Mouse (Mus musculus) testis, adult 2 months (tissue): ENCODE data around the gene Lrit3. TPM values are rescaled to one million over a fixed set of nuclear protein-coding genes. Genes with fewer than 3 reads are reported as not detected.

ENCODE experiments used
- H3K27ac ChIP-seq: fragments of 200-500 bp; 2 replicates; pipeline ENCODE4 v1.5.1; 2012; ENCODE audit warnings: low read depth, low read length; ENCODE audit not compliant: control insufficient read depth, insufficient read depth
- H3K27me3 ChIP-seq: fragments of 200-500 bp; 2 replicates; pipeline ENCODE4 v1.6.1; 2012; ENCODE audit warnings: mild to moderate bottlenecking, low read length, moderate library complexity; ENCODE audit not compliant: control insufficient read depth, insufficient read depth
- H3K36me3 ChIP-seq: fragments of 200-500 bp; 2 replicates; pipeline ENCODE4 v1.6.1; 2012; ENCODE audit warnings: mild to moderate bottlenecking, low read length; ENCODE audit not compliant: control insufficient read depth, insufficient read depth
- H3K4me1 ChIP-seq: fragments of 200-500 bp; 2 replicates; pipeline ENCODE4 v1.6.1; 2012; ENCODE audit warnings: low read length; ENCODE audit not compliant: control insufficient read depth, insufficient read depth
- H3K4me3 ChIP-seq: fragments of 200-500 bp; 2 replicates; pipeline ENCODE4 v1.5.1; 2012; ENCODE audit warnings: low read depth, mild to moderate bottlenecking, low read length, moderate library complexity, mixed read lengths; ENCODE audit not compliant: control insufficient read depth
- CTCF ChIP-seq: fragments of 200-500 bp; IDR thresholded peaks from 2 replicates; pipeline ENCODE4 v1.5.1; 2012; ENCODE audit warnings: low read depth, mild to moderate bottlenecking, inconsistent platforms, low read length, moderate library complexity; ENCODE audit not compliant: control insufficient read depth, insufficient read depth, insufficient replicate concordance
- POLR2A ChIP-seq: fragments of 200-500 bp; IDR thresholded peaks from 2 replicates; pipeline ENCODE4 v1.6.1; 2012; ENCODE audit warnings: low read depth, mild to moderate bottlenecking, inconsistent platforms, low read length, moderate library complexity; ENCODE audit not compliant: control insufficient read depth
- polyA plus RNA-seq: library from polyadenylated mRNA; depleted of rRNA; stranded (reverse); fragments of >200 nt; gene quantifications from 2 replicates; pipeline ENCODE4 v1.2.3, GENCODE M21; 2012; rRNA removed

The Lrit3 gene
- not detected in 2 replicates for polyA plus RNA-seq

DNA sequence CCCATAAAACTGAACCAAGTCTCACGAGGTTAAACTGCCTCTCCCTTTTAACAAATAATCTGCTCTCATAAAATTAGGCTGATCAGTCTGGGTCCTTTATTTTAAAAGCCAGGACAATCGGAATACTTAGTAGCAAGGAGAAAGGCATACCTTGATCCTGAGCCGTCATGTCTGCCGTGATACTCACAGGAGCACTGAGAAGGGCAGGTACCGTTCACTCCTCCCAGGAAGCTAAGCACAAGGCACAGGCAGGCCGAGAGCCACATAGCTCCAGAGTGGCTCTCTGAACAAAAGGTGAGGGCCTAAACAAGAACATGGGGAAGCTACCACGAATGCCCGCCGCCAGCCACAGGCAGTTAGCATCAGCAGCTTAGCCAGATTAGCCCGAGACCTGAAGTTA, at the start of gene Lrit3:
Gene Lrit3 (minus strand): TSS at position 266 of the 400 bp plus-strand sequence.
- Histone ChIP-seq H3K36me3 (no peaks in the 10 kb centered on the region), H3K27ac (no peak within 1 kb of the TSS), H3K27me3 (no peaks in the 10 kb centered on the region), H3K4me1 (no peaks in the 10 kb centered on the region), H3K4me3 (no peak within 1 kb of the TSS)
- no peak for TF ChIP-seq POLR2A
- no peak for TF ChIP-seq CTCF

DNA sequence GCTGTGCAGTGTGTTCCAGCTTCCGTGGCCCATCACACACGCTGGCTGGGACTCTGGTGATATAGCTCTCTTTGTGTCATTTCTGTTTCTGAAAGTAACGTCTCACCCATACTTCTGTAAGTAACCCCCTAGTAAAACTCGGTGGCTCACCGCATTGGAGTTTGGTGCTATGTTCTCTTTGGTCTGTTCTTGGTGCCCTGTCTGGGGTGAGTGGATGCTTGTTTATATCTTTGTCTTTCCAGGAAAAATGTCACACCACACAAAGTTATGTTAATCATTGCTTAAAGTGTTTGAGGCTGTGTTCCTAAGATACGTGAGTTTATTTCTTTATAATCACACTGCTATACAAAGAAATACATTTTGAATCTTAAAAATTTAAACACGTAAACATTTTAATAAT, 43.0 kb upstream of the Lrit3 start:
- Histone ChIP-seq H3K27ac (no peak overlapping the region), H3K27me3 (no peaks in the 10 kb centered on the region), H3K36me3 (no peaks in the 10 kb centered on the region), H3K4me1 (no peaks in the 10 kb centered on the region), H3K4me3 (no peak overlapping the region)
- TF ChIP-seq POLR2A (no peak), CTCF (no peak)

DNA sequence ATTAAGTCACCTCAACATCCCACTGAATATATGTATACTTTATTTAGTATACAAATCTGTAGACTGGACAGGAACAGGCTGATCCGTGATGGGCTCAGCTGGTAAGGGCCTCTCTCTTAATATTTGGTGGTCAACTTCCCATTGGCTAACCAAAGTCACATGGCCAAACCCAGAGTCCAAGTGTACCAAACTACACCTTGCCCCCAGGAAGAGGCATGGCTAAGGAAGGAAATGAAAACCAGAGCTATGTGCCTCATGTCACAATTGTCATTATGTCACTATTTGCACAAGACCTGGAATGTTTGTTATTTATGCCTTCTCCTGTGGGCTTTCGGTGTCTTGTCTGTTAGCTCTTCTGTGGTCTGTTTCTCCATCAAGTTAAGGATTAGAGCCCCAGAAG, 42.0 kb upstream of the Lrit3 start:
- Histone ChIP-seq H3K4me1 (no peaks in the 10 kb centered on the region), H3K27me3 (no peaks in the 10 kb centered on the region), H3K27ac (no peak overlapping the region), H3K36me3 (no peaks in the 10 kb centered on the region), H3K4me3 (no peak overlapping the region)
- TF ChIP-seq POLR2A (no peak), CTCF (no peak)

DNA sequence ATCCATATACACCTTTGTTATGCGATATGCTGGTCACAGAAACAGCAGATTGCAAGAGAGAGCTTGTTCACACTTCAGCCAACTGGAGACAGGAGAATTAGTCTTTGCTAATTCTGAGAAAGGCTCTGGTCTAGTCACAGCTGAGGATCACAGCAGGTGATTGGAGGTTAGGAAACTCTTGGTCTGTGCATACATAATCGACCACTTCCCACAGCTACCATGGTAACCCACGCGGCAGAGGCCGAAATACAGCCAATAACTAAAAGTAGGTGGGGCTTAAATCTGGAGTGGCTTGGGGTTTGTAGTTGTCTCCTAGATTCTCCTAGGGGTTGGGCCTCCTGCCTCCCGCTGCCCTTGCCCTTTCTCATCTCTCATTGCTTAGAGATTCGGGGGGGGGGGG, 34.2 kb upstream of the Lrit3 start:
- no peaks in the 10 kb centered on the region for H3K27me3 ChIP-seq
- no peak overlapping the region for H3K4me3 ChIP-seq
- H3K4me1 ChIP-seq: peaks cover 6% of the 10 kb centered on the region
- H3K27ac ChIP-seq: no peak overlapping the region
- TF ChIP-seq POLR2A: no peak
- H3K36me3 ChIP-seq: no peaks in the 10 kb centered on the region

DNA sequence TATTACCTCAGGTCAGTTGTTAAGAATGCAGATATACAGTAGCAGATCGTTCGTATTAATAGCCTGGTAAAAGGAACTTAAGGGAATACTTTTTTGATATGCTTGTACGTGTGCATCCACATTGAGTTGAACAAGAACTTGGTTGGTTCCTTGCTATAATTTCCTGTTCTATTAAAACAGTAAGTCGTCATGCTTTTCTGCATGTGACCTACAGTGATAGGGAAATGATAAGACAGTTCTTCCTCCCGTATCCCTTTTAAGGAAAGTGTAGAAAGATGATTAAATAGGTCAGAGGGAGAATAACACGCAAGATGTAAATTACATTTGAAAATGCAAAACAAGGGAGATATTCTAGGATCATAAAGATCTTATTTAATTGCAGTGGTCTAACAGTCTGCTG, 33.1 kb upstream of the Lrit3 start:
- Histone ChIP-seq H3K4me3 (no peak overlapping the region), H3K4me1 (peaks cover 6% of the 10 kb centered on the region), H3K27me3 (no peaks in the 10 kb centered on the region), H3K36me3 (no peaks in the 10 kb centered on the region), H3K27ac (no peak overlapping the region)
- TF ChIP-seq POLR2A: no peak
- TF ChIP-seq CTCF: no peak

DNA sequence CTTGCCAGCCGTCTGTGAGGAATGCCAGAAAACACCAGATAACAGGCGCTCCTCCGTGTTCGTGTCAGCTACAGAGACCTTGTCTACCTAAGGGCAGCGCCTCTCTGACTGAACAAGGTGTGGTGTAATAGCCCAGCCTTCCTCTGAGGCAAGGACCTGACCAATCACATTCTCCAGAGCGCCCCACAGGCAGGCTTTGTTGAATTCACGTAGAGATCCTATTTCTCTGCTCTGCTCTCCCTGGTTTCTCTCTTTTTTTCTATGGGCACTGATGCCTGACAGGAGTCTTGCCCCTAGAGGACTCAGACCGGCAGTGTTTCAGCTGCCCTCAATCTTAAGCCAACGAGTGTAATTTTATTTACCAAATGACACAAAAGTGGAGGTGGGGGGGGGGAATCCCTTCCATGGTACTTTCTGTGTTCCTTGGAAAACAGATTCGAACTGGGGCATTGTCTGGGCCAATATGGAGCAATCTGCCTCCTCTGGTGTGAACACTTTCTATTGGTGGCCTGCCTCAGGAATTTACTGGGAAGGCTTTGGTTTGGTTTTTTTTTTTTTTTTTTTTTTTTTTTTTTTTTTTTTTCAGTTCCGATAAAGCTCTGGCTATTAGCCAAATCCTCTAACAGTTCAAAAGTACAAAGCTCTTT, 32.3 kb upstream of the Lrit3 start:
- Histone ChIP-seq H3K27me3 (no peaks in the 10 kb centered on the region), H3K4me1 (peaks cover 6% of the 10 kb centered on the region), H3K36me3 (no peaks in the 10 kb centered on the region), H3K27ac (0 out of 2 replicates have a peak overlapping the region, but pooled peaks have one; percentile 8), H3K4me3 (no peak overlapping the region)
- no peak for TF ChIP-seq POLR2A
- no peak for TF ChIP-seq CTCF

DNA sequence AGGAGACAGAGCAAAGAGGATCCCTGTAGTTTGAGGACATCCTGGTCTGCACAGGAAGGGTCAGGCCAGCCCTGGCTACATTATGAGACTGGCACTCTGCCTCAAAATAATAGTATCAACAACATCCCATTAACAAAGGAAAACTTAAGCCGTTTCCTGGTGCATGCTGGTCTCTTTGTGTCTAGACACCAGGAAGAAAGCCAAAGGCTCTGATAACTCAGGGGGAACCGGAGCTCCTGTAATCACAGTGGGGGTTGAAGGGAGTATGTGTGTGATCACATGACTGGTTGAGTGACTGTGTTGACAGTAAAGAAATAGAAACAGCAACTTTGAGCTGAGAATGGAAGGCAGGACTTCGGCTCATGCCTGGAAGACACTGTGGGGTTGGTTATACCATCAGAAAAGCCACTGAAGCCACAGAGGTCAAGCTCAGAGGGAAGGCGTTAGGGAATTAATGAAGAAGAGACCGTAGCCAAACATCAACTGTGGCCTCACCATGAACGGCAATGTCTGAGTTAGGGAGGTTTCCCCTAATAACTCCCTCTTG, 31.6 kb upstream of the Lrit3 start, which contains the start of gene Cfi:
Gene Cfi (plus strand): TSS at position 497 of the 547 bp plus-strand sequence.
- H3K4me1 ChIP-seq: peaks cover 6% of the 10 kb centered on the region
- H3K4me3 ChIP-seq: no peak within 1 kb of the TSS
- 0 out of 2 replicates have a peak within 1 kb of the TSS, but pooled peaks have one; percentile 8 for H3K27ac ChIP-seq
- no peaks in the 10 kb centered on the region for H3K36me3 ChIP-seq
- H3K27me3 ChIP-seq: no peaks in the 10 kb centered on the region
- no peak for TF ChIP-seq CTCF
- no peak for TF ChIP-seq POLR2A

DNA sequence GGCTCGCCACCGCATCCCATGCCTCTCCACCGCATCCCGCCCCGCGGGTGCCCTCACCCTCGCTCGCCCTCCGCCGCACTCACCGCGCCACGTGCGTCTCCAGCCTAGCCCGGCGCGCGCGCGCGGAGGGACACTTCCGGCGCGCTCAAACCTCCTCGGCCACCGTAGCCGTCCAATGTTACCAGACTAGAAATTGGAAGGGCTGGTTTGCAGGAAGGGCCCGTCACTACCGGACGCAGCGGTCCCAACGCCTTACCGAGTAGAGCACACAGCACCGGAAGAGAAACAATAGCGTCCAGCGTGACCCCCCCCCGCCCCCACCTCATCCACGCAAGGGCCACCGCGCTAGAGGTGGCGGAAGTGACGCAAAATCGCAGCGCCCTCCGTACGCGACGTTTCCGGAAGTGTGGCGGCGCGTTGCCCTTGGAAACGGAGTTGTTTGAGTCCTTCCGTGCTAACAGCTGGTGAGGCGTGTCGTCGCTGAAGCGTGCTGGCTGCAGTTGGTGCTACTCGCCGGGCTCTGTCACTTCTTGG, 27.3 kb upstream of the Lrit3 start, which contains the start of gene Gar1:
Gene Gar1 (minus strand): TSS at position 362 of the 534 bp plus-strand sequence.
- H3K36me3 ChIP-seq: peaks cover 1% of the 10 kb centered on the region; the same call in 1 of the 2 replicates
- H3K27me3 ChIP-seq: no peaks in the 10 kb centered on the region
- H3K4me1 ChIP-seq: peaks cover 5% of the 10 kb centered on the region
- TF ChIP-seq POLR2A (peak; percentile 97), CTCF (no peak)
- peak within 1 kb of the TSS; percentile 93 for H3K27ac ChIP-seq
- peak within 1 kb of the TSS; percentile 90 for H3K4me3 ChIP-seq
